Mouse (Mus musculus): Measurements from ENCODE around the gene Cacnb2. TPM values are rescaled to one million over a fixed set of nuclear protein-coding genes. Genes with fewer than 3 reads are reported as not detected.

The Cacnb2 gene
- polyA plus RNA-seq, 1 experiment from 2014 or later, result 2.0 TPM

DNA sequence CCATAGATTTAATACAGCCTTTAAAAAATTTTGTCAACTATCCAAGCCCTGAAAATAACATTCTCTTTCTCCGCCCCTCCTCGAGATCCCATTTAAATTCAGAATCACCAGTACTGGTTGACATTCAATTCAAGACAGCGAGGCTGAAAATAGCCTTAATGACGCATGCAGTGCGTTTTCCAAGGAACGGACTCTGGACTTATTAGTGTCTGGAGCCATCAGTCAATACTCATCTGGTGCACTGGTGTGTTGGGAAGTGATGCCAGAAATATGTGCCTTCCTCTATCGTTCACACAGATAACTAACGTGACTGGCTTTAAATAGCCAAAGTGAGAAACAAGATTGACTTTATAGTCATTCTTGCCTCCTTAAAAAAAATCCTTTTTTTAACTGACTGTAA lies 333.6 kb downstream of the Cacnb2 start:
- no peaks in the 10 kb centered on the region for H3K9me3 ChIP-seq
- H3K4me3 ChIP-seq, result no peak overlapping the region
- no peak overlapping the region for H3K9ac ChIP-seq
- no peaks in the 10 kb centered on the region for H3K36me3 ChIP-seq
- 79% methylated on average over 8 of the region's 8 CpGs for WGBS
- H3K4me2 ChIP-seq, result no peak overlapping the region
- no peak for ATAC-seq (ENCODE audit: insufficient number of reproducible peaks, insufficient read depth, low FRiP score, low TSS enrichment, low read depth)
- H3K27me3 ChIP-seq, result no peaks in the 10 kb centered on the region
- no peaks in the 10 kb centered on the region for H3K4me1 ChIP-seq
- H3K27ac ChIP-seq, result no peak overlapping the region

DNA sequence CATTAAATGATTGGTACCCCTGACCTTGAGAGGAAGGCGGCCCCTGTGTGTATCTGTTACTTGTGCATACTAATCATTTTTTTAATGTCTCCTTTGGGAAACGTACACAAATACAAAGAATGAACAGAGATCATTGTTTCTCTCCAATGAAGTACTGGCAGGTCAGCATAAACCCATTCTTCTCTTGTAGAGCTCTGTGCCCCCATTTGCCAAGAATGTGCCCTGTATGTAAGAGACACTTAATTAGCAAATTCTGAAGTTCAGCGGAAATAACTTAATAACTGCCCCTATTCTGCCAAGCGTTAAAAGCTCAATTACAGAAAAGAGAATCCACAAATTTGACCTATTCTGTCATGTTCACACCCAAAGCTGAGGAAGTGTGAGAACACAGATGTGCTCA lies 339.4 kb downstream of the Cacnb2 start:
- no peaks in the 10 kb centered on the region for H3K4me1 ChIP-seq
- 83% methylated on average over 4 of the region's 4 CpGs for WGBS
- no peaks in the 10 kb centered on the region for H3K27me3 ChIP-seq
- no peaks in the 10 kb centered on the region for H3K36me3 ChIP-seq
- H3K9ac ChIP-seq, result no peak overlapping the region
- H3K4me3 ChIP-seq, result no peak overlapping the region
- no peak overlapping the region for H3K4me2 ChIP-seq
- H3K27ac ChIP-seq, result no peak overlapping the region
- H3K9me3 ChIP-seq, result no peaks in the 10 kb centered on the region
- ATAC-seq (ENCODE audit: insufficient number of reproducible peaks, insufficient read depth, low FRiP score, low TSS enrichment, low read depth), result no peak

DNA sequence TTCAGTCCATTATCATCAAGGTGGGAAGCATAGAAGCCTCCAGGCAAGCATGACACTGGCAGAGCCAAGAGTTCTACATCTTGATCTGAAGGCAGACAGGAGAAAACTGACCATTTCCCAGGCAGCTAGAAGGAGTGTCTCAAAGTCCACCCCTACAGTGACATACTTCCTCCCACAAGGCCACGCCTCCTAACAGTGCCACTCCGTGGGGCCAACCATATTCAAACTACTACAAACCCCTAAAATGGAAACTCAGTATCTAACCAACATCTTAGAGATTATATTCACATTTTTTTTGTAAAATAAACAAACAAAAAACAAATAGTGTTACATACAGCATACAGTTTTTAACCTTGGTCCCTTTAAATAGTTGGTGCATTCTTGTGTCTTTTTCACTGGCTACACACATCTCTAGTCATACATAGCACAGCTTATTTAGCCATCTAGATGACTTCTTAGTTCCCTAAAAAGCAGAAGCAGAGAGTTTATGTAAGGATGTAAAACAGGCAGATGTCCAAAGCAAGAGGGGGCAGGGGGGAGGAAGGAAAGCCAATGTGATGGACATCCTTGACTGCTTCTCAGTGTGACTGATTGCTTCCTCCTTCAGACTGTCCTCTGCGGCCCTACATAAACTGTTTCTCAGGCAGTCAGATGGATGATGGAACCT lies 340.9 kb downstream of the Cacnb2 start:
- H3K4me2 ChIP-seq, result no peak overlapping the region
- no peaks in the 10 kb centered on the region for H3K27me3 ChIP-seq
- no peak for ATAC-seq (ENCODE audit: insufficient number of reproducible peaks, insufficient read depth, low FRiP score, low TSS enrichment, low read depth)
- no peaks in the 10 kb centered on the region for H3K9me3 ChIP-seq
- no peak overlapping the region for H3K4me3 ChIP-seq
- H3K27ac ChIP-seq, result no peak overlapping the region
- H3K4me1 ChIP-seq, result no peaks in the 10 kb centered on the region
- no peak overlapping the region for H3K9ac ChIP-seq
- 84% methylated on average over 3 of the region's 3 CpGs for WGBS
- H3K36me3 ChIP-seq, result no peaks in the 10 kb centered on the region

DNA sequence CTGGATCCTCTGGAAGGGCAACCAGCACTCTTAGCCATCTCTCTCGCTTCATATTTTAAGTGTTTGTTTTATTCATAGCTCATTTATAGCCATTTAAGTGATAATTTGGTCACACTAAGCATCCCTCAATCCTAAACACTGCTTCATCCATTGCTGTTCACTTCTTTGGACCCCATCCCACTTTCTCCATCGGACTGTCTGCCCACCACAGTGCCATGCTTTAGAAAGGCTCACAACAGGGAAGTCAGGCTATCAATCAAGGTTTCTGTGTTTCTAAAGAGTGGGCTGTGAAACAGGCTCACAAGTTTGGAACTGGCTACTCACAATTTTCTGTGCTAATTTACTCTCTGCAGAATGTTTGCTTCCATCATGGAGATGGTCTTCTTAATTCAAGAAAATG lies 350.2 kb downstream of the Cacnb2 start:
- Histone ChIP-seq H3K36me3 (no peaks in the 10 kb centered on the region), H3K9ac (no peak overlapping the region), H3K27me3 (no peaks in the 10 kb centered on the region), H3K4me2 (no peak overlapping the region), H3K4me3 (no peak overlapping the region), H3K27ac (no peak overlapping the region), H3K9me3 (no peaks in the 10 kb centered on the region), H3K4me1 (no peaks in the 10 kb centered on the region)
- 80% methylated on average over 2 of the region's 2 CpGs for WGBS
- no peak for ATAC-seq (ENCODE audit: insufficient number of reproducible peaks, insufficient read depth, low FRiP score, low TSS enrichment, low read depth)

DNA sequence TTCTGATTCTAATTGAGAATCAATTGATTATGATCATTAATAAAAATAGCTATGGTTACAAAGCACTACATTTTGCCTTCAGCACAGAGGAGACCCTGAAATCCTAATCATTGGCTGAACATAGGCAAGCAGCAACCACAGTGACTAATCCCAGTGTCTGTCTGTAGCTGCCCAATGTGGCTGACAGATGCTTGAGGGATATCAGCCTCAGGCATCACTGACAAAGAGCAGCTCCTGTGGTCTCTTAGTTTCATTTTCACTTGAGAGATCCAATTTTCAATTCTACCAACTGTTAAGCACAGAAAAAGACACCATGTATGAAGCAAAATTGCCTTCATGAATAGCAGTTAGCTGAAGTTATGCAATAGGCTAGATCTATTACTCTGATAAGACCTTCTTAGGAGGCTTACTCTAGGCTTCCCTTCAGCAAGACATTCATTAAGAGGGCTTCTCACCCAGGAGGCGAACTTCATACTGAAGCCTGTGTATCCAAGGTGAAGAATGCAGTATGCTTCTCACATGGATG lies 358.1 kb downstream of the Cacnb2 start:
- 66% methylated on average over 1 of the region's 1 CpGs for WGBS
- no peaks in the 10 kb centered on the region for H3K9me3 ChIP-seq
- H3K27ac ChIP-seq, result no peak overlapping the region
- no peak overlapping the region for H3K4me3 ChIP-seq
- H3K4me1 ChIP-seq, result peaks cover 4% of the 10 kb centered on the region; the same call in 1 of the 2 replicates
- no peaks in the 10 kb centered on the region for H3K27me3 ChIP-seq
- no peak for ATAC-seq (ENCODE audit: insufficient number of reproducible peaks, insufficient read depth, low FRiP score, low TSS enrichment, low read depth)
- no peak overlapping the region for H3K4me2 ChIP-seq
- H3K9ac ChIP-seq, result no peak overlapping the region
- H3K36me3 ChIP-seq, result no peaks in the 10 kb centered on the region

DNA sequence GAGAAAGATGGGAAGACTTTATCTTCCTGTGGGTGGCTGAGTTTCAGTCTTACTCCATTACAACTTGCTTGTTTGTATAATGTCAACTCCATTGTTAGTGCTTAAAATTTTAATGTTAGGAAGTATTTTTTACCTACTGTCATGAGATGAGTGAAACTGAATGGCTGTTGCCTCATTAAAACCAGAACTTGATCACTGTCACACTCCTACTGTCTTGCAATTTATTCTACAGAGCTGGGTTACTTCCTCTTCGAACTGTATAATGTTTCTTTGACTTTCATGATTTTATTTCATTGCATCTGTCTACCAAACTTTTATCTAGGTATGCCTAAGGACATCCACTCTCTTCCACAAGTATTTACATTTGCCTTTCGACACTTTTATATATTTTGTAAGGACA lies 358.6 kb downstream of the Cacnb2 start:
- 88% methylated on average over 2 of the region's 2 CpGs for WGBS

DNA sequence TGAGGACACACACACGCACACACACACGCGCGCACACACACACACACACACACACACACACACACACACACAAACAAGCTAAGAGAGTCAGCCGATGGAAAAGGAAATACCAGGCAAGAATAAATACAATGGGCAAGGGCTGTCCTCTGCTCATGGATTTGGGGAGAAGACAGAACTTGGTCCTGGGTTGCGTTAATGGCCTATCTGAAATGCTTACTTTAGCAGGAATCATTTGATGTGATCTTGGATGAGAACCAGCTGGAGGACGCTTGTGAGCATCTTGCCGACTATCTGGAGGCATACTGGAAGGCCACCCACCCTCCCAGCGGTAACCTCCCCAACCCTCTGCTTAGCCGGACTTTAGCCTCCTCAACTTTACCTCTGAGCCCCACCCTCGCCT lies 381.1 kb downstream of the Cacnb2 start:
- Histone ChIP-seq H3K9ac (no peak overlapping the region), H3K36me3 (peaks cover 10% of the 10 kb centered on the region; the same call in 1 of the 2 replicates), H3K27ac (no peak overlapping the region), H3K4me3 (no peak overlapping the region), H3K27me3 (no peaks in the 10 kb centered on the region), H3K4me1 (no peaks in the 10 kb centered on the region), H3K4me2 (no peak overlapping the region), H3K9me3 (no peaks in the 10 kb centered on the region)
- WGBS, result 86% methylated on average over 11 of the region's 11 CpGs
- ATAC-seq (ENCODE audit: insufficient number of reproducible peaks, insufficient read depth, low FRiP score, low TSS enrichment, low read depth), result no peak

More for the DNA sequence above, 358.6 kb downstream of the Cacnb2 start:
- H3K4me1 ChIP-seq, result peaks cover 4% of the 10 kb centered on the region; the same call in 1 of the 2 replicates
- H3K4me2 ChIP-seq, result no peak overlapping the region
- H3K9me3 ChIP-seq, result no peaks in the 10 kb centered on the region
- H3K27me3 ChIP-seq, result no peaks in the 10 kb centered on the region
- no peak overlapping the region for H3K4me3 ChIP-seq
- H3K27ac ChIP-seq, result no peak overlapping the region
- ATAC-seq (ENCODE audit: insufficient number of reproducible peaks, insufficient read depth, low FRiP score, low TSS enrichment, low read depth), result no peak
- no peaks in the 10 kb centered on the region for H3K36me3 ChIP-seq
- no peak overlapping the region for H3K9ac ChIP-seq

DNA sequence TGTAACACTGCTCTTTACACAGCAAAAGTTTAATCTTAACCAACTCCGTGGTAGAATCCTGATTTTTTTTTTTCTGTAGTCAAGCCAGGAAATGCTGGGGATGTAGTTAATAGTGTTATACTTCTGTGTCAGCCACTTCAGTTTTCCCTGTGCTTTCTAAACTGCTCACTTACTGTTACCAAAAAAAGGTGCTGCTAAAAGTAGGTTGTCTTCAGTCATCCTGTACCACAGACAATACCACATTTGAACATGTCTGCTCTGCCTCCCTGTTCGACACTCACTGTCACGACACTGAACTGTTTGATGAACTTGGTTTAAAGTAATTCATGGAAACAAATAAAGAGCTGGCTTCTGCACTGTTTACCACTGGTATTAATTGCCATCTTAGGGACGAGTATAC lies 385.6 kb downstream of the Cacnb2 start:
- WGBS, result 81% methylated on average over 4 of the region's 4 CpGs
- Histone ChIP-seq H3K9me3 (no peaks in the 10 kb centered on the region), H3K4me3 (no peak overlapping the region), H3K36me3 (peaks cover 10% of the 10 kb centered on the region; the same call in 1 of the 2 replicates), H3K27ac (no peak overlapping the region), H3K4me1 (no peaks in the 10 kb centered on the region), H3K27me3 (no peaks in the 10 kb centered on the region), H3K9ac (no peak overlapping the region), H3K4me2 (no peak overlapping the region)
- ATAC-seq (ENCODE audit: insufficient number of reproducible peaks, insufficient read depth, low FRiP score, low TSS enrichment, low read depth), result no peak

DNA sequence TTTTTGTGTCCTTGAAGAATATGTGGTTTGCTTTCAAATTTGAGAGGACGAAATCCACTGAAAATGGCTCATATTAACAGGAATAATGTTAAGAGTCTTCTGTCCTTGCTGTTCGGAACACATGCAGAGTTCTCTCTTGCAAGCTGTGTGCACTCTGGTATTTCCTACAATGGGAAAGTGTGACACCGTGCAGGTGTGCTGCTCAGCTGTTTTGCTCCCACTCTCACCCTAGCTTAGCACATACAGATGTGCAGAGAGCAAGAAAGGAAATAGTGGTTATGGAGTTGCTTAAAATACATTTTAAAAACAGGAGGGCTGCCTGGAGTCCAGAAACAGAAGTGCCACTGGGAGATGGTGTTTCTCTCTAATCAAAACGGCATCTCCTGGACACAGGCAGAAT lies 386.5 kb downstream of the Cacnb2 start:
- H3K9ac ChIP-seq, result no peak overlapping the region
- WGBS, result 82% methylated on average over 4 of the region's 4 CpGs
- no peak overlapping the region for H3K4me3 ChIP-seq
- H3K27me3 ChIP-seq, result no peaks in the 10 kb centered on the region
- H3K36me3 ChIP-seq, result peaks cover 10% of the 10 kb centered on the region; the same call in 1 of the 2 replicates
- no peaks in the 10 kb centered on the region for H3K4me1 ChIP-seq
- no peak for ATAC-seq (ENCODE audit: insufficient number of reproducible peaks, insufficient read depth, low FRiP score, low TSS enrichment, low read depth)
- no peak overlapping the region for H3K27ac ChIP-seq
- no peaks in the 10 kb centered on the region for H3K9me3 ChIP-seq
- H3K4me2 ChIP-seq, result no peak overlapping the region

DNA sequence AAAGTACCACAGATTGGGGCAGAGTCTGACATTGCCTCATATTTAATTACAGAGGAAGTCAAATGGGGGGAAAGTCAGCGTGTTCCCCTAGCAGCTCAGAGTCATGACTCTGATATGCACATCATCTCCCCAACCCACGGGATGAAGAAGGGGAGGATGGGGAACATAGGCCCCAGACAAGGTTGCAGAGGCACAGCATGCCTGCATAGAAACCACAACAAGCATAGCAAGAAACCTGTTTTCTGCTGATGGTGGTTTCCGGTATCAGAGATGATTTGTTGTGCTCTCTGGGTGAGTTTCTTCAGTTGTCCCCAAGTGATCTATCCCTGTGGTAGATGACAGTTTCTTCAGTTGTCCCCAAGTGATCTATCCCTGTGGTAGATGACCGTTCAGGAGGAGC lies 389.6 kb downstream of the Cacnb2 start:
- H3K4me2 ChIP-seq, result no peak overlapping the region
- no peaks in the 10 kb centered on the region for H3K27me3 ChIP-seq
- WGBS, result 79% methylated on average over 4 of the region's 4 CpGs
- no peak overlapping the region for H3K27ac ChIP-seq
- peaks cover 6% of the 10 kb centered on the region for H3K36me3 ChIP-seq
- no peak overlapping the region for H3K9ac ChIP-seq
- no peaks in the 10 kb centered on the region for H3K4me1 ChIP-seq
- H3K4me3 ChIP-seq, result no peak overlapping the region
- no peak for ATAC-seq (ENCODE audit: insufficient number of reproducible peaks, insufficient read depth, low FRiP score, low TSS enrichment, low read depth)
- no peaks in the 10 kb centered on the region for H3K9me3 ChIP-seq

DNA sequence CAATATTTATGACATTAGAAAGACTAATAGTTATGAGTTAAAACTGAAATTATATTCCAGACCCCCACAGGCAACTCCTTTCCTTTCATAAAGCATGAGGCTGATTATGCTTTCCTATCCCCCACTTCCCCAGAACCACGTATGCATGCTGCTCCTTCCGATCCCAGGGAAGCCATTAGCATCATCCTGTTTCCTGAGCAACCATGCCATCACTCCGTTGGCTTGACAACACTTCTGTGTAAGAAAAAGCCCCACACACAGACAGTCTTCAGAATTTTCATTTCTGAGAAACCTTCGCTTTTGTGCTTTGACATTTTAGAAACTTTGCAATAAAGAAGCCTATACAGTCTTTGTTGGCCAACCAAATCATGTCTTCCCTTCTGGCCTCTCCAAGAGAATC lies 393.1 kb downstream of the Cacnb2 start:
- no peaks in the 10 kb centered on the region for H3K4me1 ChIP-seq
- no peak for ATAC-seq (ENCODE audit: insufficient number of reproducible peaks, insufficient read depth, low FRiP score, low TSS enrichment, low read depth)
- 86% methylated on average over 4 of the region's 4 CpGs for WGBS

DNA sequence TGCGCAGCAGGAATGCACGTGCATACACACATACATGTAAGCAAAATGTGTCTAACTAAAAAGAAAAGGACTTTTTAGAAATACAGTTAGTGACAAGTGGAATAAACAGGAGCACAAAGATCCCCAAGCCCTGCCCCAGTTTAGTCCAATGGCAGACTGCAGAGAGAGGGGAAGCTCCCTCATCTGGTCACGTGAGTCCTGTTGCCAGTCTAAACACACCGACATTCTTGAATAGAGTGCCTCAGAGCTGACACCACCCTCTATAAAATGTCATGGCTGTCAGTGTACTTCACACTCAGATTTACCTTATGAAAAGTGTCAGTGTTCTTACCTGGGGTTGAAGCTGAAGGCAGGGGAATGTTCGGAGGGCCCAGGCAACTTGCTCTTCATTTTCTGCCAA lies 394.9 kb downstream of the Cacnb2 start:
- 85% methylated on average over 5 of the region's 5 CpGs for WGBS
- no peak for ATAC-seq (ENCODE audit: insufficient number of reproducible peaks, insufficient read depth, low FRiP score, low TSS enrichment, low read depth)
- no peaks in the 10 kb centered on the region for H3K4me1 ChIP-seq

More for the DNA sequence above, 393.1 kb downstream of the Cacnb2 start:
- no peak overlapping the region for H3K4me2 ChIP-seq
- no peak overlapping the region for H3K9ac ChIP-seq
- no peaks in the 10 kb centered on the region for H3K27me3 ChIP-seq
- no peak overlapping the region for H3K27ac ChIP-seq
- H3K36me3 ChIP-seq, result peaks cover 11% of the 10 kb centered on the region
- no peak overlapping the region for H3K4me3 ChIP-seq
- H3K9me3 ChIP-seq, result no peaks in the 10 kb centered on the region

More for the DNA sequence above, 394.9 kb downstream of the Cacnb2 start:
- Histone ChIP-seq H3K9ac (no peak overlapping the region), H3K4me2 (no peak overlapping the region), H3K9me3 (no peaks in the 10 kb centered on the region), H3K4me3 (no peak overlapping the region), H3K36me3 (peaks cover 11% of the 10 kb centered on the region), H3K27me3 (no peaks in the 10 kb centered on the region), H3K27ac (no peak overlapping the region)

Data from embryonic facial prominence, embryonic 13.5 days (tissue).